Mouse (Mus musculus): Measurements from ENCODE around the gene Nfia.

DNA sequence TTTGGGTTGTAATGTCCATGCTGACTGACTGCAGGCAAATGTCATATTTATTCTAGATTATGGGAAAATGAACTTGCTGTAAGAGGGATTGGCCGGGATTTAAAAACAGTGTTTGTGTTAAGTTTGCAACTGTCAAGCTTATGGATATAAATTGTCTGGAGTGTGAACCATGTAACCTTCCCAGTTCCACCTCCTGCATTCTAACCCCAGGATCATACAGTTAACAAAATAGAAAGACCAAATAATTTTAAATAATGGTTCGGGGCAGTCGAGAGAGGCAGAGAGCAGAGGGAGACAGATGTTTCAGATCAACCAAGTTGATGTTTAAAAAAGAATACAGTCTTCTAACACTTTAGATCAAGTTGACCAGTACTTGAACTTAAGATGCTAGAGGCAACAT is 290.7 kb downstream of the Nfia start:
- TF ChIP-seq GATA1 (IDR thresholded peaks at IDR 0.05; ENCODE audit: borderline replicate concordance, low read length) (no peak), FLI1 (IDR thresholded peaks at IDR 0.05; ENCODE audit: low read length) (no peak)
